Mouse (Mus musculus): ENCODE measurements around the gene Eif2a. TPM values are rescaled to one million over a fixed set of nuclear protein-coding genes. Genes with fewer than 3 reads are reported as not detected.

The Eif2a gene
- 10 to 100 TPM; 51.5 to 57.6 TPM for total RNA-seq (2023)

GRCm38 (mm10) chr3:58525652-58526407 lies at the start of gene Eif2a, which contains the start of gene Serp1:
Gene Eif2a, plus strand, starts transcription at chr3:58525821.
Gene Serp1, minus strand, starts transcription at chr3:58525892.

GRCm38 (mm10) chr3:58576137-58577066 lies 50.8 kb downstream of the Eif2a start, which contains the start of gene Selenot:
Gene Selenot, plus strand, starts transcription at chr3:58576636.

Other genes with a start within 250 kb of the Eif2a start
- 10 to 100 TPM; 49.7 to 50.5 TPM for gene Tsc22d2, start 111.1 kb upstream of the Eif2a start, total RNA-seq (2023)
- gene Serp1, start 71 bp downstream of the Eif2a start, total RNA-seq (2023): 100 to 1,000 TPM in 1 of 2 experiments, 10 to 100 TPM in 1; 97.1 to 121 TPM
- 100 to 1,000 TPM in 1 of 2 experiments, 10 to 100 TPM in 1; 95.1 to 100 TPM for gene Selenot, start 50.8 kb downstream of the Eif2a start, total RNA-seq (2023)
- not detected for gene Erich6, start 111.4 kb downstream of the Eif2a start, total RNA-seq (2023)
- 10 to 100 TPM; 55.1 to 59.1 TPM for gene Siah2, start 166.6 kb downstream of the Eif2a start, total RNA-seq (2023)